Mouse (Mus musculus) ES-Bruce4 (cell line): ENCODE data around the gene Aqp2.

Experiments used
- CTCF ChIP-seq: IDR thresholded peaks from one replicate; pipeline ENCODE4 v1.8.1; 2011; ENCODE audit warnings: low read depth, low read length
- EP300 ChIP-seq: IDR thresholded peaks from 2 replicates; pipeline ENCODE4 v1.6.1; 2011; ENCODE audit warnings: low read depth, low read length; ENCODE audit not compliant: insufficient read depth

DNA sequence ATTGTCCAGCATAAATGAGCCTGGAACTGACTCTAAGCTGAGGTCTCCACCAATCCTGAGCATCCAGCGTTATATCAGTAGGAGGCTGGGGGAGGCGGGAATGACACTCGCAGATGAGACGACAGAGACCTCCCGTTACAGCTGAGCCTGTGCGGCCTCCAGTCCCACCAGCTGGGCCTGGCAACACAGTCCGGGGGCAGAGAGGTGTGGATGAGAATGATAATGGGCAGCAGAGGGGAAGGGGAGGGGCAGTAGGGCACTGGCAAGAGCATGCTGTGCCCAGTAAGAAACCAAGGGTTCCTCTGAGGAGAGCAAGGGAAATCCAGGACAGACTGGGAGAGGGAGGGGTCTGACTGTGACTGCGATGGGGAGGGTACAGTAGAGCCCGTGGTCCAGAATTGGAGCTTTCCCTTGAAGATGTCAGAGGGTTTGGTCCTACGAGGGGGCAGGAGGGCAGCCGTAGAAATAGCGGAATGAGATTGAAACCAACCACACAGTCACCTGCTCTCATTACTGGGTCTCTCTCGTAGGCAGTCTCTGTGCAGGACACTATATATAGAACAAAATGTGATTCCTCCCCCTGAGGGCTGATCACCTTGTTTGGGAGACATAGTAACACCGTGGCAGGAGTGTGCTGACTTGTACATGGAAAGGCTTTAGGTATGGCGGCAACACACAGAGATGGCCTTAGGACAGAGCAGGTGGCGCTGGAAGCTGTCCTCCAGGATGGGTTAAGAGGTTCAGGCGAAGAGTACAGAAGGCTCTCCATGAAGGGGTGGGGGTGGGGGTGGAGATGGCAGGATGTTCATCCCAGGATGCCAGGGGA, 20.6 kb downstream of the Aqp2 start:
- no peak for TF ChIP-seq CTCF
- TF ChIP-seq EP300 = no peak
